Mouse (Mus musculus) hindbrain, embryonic 13.5 days (tissue): ENCODE data around the gene Olfr530. TPM values are rescaled to one million over a fixed set of nuclear protein-coding genes. Genes with fewer than 3 reads are reported as not detected.

Experiments
- ATAC-seq: fragments of 200-750 bp; cut with Nextera tagmentation; 2 replicates; pipeline ENCODE4 v1.8.0; 2017; ENCODE audit warnings: moderate TSS enrichment; ENCODE audit not compliant: low FRiP score
- H3K27ac ChIP-seq: fragments of 300-500 bp; sonication (generic); 2 replicates; pipeline ENCODE4 v1.5.1; 2015; ENCODE audit warnings: inconsistent platforms, mild to moderate bottlenecking, moderate library complexity
- H3K27me3 ChIP-seq: fragments of 300-500 bp; sonication (generic); 2 replicates; pipeline ENCODE4 v1.6.1; 2015; ENCODE audit warnings: mild to moderate bottlenecking, inconsistent platforms
- H3K36me3 ChIP-seq: fragments of 300-500 bp; sonication (generic); 2 replicates; pipeline ENCODE4 v1.6.1; 2015; ENCODE audit warnings: mild to moderate bottlenecking, inconsistent platforms
- H3K4me1 ChIP-seq: fragments of 300-500 bp; sonication (generic); replicated peaks from 2 replicates; pipeline ENCODE4 v1.6.1; 2015; ENCODE audit warnings: inconsistent platforms
- H3K4me2 ChIP-seq: fragments of 300-500 bp; sonication (generic); 2 replicates; pipeline ENCODE4 v1.6.1; 2015; ENCODE audit warnings: inconsistent platforms, mild to moderate bottlenecking, moderate library complexity
- H3K4me3 ChIP-seq: fragments of 300-500 bp; sonication (generic); 2 replicates; pipeline ENCODE4 v1.5.1; 2015; ENCODE audit warnings: mild to moderate bottlenecking, inconsistent platforms
- H3K9ac ChIP-seq: fragments of 300-500 bp; sonication (generic); 2 replicates; pipeline ENCODE4 v1.6.1; 2015; ENCODE audit warnings: mild to moderate bottlenecking, inconsistent platforms
- H3K9me3 ChIP-seq: fragments of 300-500 bp; sonication (generic); 2 replicates; pipeline ENCODE4 v1.6.1; 2016; ENCODE audit warnings: inconsistent platforms
- WGBS: fragments of 180-500 bp; shearing (Covaris S2); methylation state at CpG from one replicate; pipeline ENCODE4 v1.1.7; 2015; 5-methylcytosine and 5-hydroxymethylcytosine counted together
- polyA plus RNA-seq: library from polyadenylated mRNA; unstranded; fragments of >200 nt; fragmentation: Nextera tagmentation; extraction: Ambion mirVana; gene quantifications from 2 replicates; pipeline ENCODE4 v1.2.1, GENCODE M21; 2015

Olfr530 gene
- not detected in 2 replicates for polyA plus RNA-seq

GRCm38 (mm10) chr7:140376231-140376630 is at the start of gene Olfr530:
Gene Olfr530, minus strand, starts transcription at chr7:140376331.
- ATAC-seq = no peak
- H3K9ac ChIP-seq = no peak within 1 kb of the TSS
- H3K27ac ChIP-seq = no peak within 1 kb of the TSS
- no peak within 1 kb of the TSS for H3K4me3 ChIP-seq
- H3K27me3 ChIP-seq = no peaks in the 10 kb centered on the region
- no peaks in the 10 kb centered on the region for H3K4me1 ChIP-seq
- 67% methylated on average over 1 of the region's 1 CpGs for WGBS
- no peak within 1 kb of the TSS for H3K4me2 ChIP-seq
- no peaks in the 10 kb centered on the region for H3K9me3 ChIP-seq
- no peaks in the 10 kb centered on the region for H3K36me3 ChIP-seq

GRCm38 (mm10) chr7:140421539-140421938 is 45.4 kb upstream of the Olfr530 start, which contains the start of gene Olfr532:
Gene Olfr532, minus strand, starts transcription at chr7:140421639.
- ATAC-seq = no peak
- 94% methylated on average over 1 of the region's 1 CpGs for WGBS
- no peaks in the 10 kb centered on the region for H3K4me1 ChIP-seq
- H3K9me3 ChIP-seq = no peaks in the 10 kb centered on the region
- no peaks in the 10 kb centered on the region for H3K36me3 ChIP-seq
- no peaks in the 10 kb centered on the region for H3K27me3 ChIP-seq
- H3K9ac ChIP-seq = no peak within 1 kb of the TSS
- no peak within 1 kb of the TSS for H3K4me3 ChIP-seq
- no peak within 1 kb of the TSS for H3K4me2 ChIP-seq
- no peak within 1 kb of the TSS for H3K27ac ChIP-seq

- Histone ChIP-seq H3K27ac (no peak within 1 kb of the TSS), H3K4me2 (no peak within 1 kb of the TSS), H3K9me3 (no peaks in the 10 kb centered on the region), H3K4me1 (no peaks in the 10 kb centered on the region), H3K27me3 (no peaks in the 10 kb centered on the region), H3K9ac (no peak within 1 kb of the TSS), H3K4me3 (no peak within 1 kb of the TSS), H3K36me3 (no peaks in the 10 kb centered on the region)
- no peak for ATAC-seq
- 88% methylated on average over 1 of the region's 1 CpGs for WGBS
These were observed 26.7 kb upstream of the Olfr530 start, which contains the start of gene Olfr531 for GRCm38 (mm10) chr7:140402818-140403217. Gene Olfr531, minus strand, starts transcription at chr7:140402918.

- 96% methylated on average over 2 of the region's 2 CpGs for WGBS
- no peak for ATAC-seq
- H3K9me3 ChIP-seq = no peaks in the 10 kb centered on the region
These were observed 780 bp upstream of the Olfr530 start for GRCm38 (mm10) chr7:140376911-140377310.

GRCm38 (mm10) chr7:140374300-140374699 is 1.8 kb downstream of the Olfr530 start:
- WGBS = 85% methylated on average over 4 of the region's 4 CpGs
- no peak for ATAC-seq
- H3K27me3 ChIP-seq = no peaks in the 10 kb centered on the region

More at GRCm38 (mm10) chr7:140376911-140377310, 780 bp upstream of the Olfr530 start:
- Histone ChIP-seq H3K4me2 (no peak overlapping the region), H3K36me3 (no peaks in the 10 kb centered on the region), H3K4me1 (no peaks in the 10 kb centered on the region), H3K4me3 (no peak overlapping the region), H3K9ac (no peak overlapping the region), H3K27me3 (no peaks in the 10 kb centered on the region), H3K27ac (no peak overlapping the region)

GRCm38 (mm10) chr7:140361571-140361970 is 14.6 kb downstream of the Olfr530 start, which contains the start of gene Olfr60:
Gene Olfr60, minus strand, starts transcription at chr7:140361671.
- no peak within 1 kb of the TSS for H3K4me2 ChIP-seq
- ATAC-seq = no peak
- H3K27me3 ChIP-seq = no peaks in the 10 kb centered on the region
- no peaks in the 10 kb centered on the region for H3K4me1 ChIP-seq
- no peak within 1 kb of the TSS for H3K27ac ChIP-seq
- no peaks in the 10 kb centered on the region for H3K9me3 ChIP-seq
- no peak within 1 kb of the TSS for H3K9ac ChIP-seq
- 80% methylated on average over 3 of the region's 3 CpGs for WGBS
- no peaks in the 10 kb centered on the region for H3K36me3 ChIP-seq
- no peak within 1 kb of the TSS for H3K4me3 ChIP-seq

More at GRCm38 (mm10) chr7:140374300-140374699, 1.8 kb downstream of the Olfr530 start:
- no peak overlapping the region for H3K27ac ChIP-seq
- no peak overlapping the region for H3K4me3 ChIP-seq
- no peak overlapping the region for H3K9ac ChIP-seq
- H3K4me2 ChIP-seq = no peak overlapping the region
- no peaks in the 10 kb centered on the region for H3K36me3 ChIP-seq
- H3K9me3 ChIP-seq = no peaks in the 10 kb centered on the region
- H3K4me1 ChIP-seq = no peaks in the 10 kb centered on the region

- H3K4me3 ChIP-seq = no peak within 1 kb of the TSS
- H3K9ac ChIP-seq = no peak within 1 kb of the TSS
- H3K27ac ChIP-seq = no peak within 1 kb of the TSS
- H3K9me3 ChIP-seq = no peaks in the 10 kb centered on the region
- WGBS = 83% methylated on average over 2 of the region's 2 CpGs
- no peaks in the 10 kb centered on the region for H3K4me1 ChIP-seq
- no peaks in the 10 kb centered on the region for H3K27me3 ChIP-seq
- no peak for ATAC-seq
- no peak within 1 kb of the TSS for H3K4me2 ChIP-seq
- H3K36me3 ChIP-seq = no peaks in the 10 kb centered on the region
These were observed 42.4 kb downstream of the Olfr530 start, which contains the start of gene Olfr527 for GRCm38 (mm10) chr7:140333717-140334116. Gene Olfr527, plus strand, starts transcription at chr7:140334017.

GRCm38 (mm10) chr7:140329766-140330304 is 46.3 kb downstream of the Olfr530 start:
- no peak for ATAC-seq
- Histone ChIP-seq H3K36me3 (no peaks in the 10 kb centered on the region), H3K4me2 (no peak overlapping the region), H3K9me3 (no peaks in the 10 kb centered on the region), H3K9ac (no peak overlapping the region), H3K4me1 (no peaks in the 10 kb centered on the region), H3K4me3 (no peak overlapping the region), H3K27me3 (no peaks in the 10 kb centered on the region), H3K27ac (no peak overlapping the region)
- WGBS = 74% methylated on average over 1 of the region's 1 CpGs

Other genes starting within 250 kb of the Olfr530 start
- gene Mtg1, start 238.8 kb downstream of the Olfr530 start, polyA plus RNA-seq = 28.3 and 30.6 TPM in 2 replicates
- gene Sprn, start 221.5 kb downstream of the Olfr530 start, polyA plus RNA-seq = 10.8 and 11.0 TPM in 2 replicates
- not detected in 2 replicates for gene Olfr522, start 211.6 kb downstream of the Olfr530 start, polyA plus RNA-seq
- not detected in 2 replicates for gene Olfr523, start 203.1 kb downstream of the Olfr530 start, polyA plus RNA-seq
- not detected in 2 replicates for gene Olfr524, start 170.4 kb downstream of the Olfr530 start, polyA plus RNA-seq
- not detected in 2 replicates for gene Cd163l1, start 158.1 kb downstream of the Olfr530 start, polyA plus RNA-seq
- gene 5830411N06Rik, start 129.0 kb downstream of the Olfr530 start, polyA plus RNA-seq = not detected in 2 replicates
- not detected in 2 replicates for gene Olfr525, start 55.5 kb downstream of the Olfr530 start, polyA plus RNA-seq
- not detected in 2 replicates for gene Olfr527, start 42.3 kb downstream of the Olfr530 start, polyA plus RNA-seq
- not detected in 2 replicates for gene Olfr60, start 14.7 kb downstream of the Olfr530 start, polyA plus RNA-seq
- not detected in 2 replicates for gene Olfr531, start 26.6 kb upstream of the Olfr530 start, polyA plus RNA-seq
- not detected in 2 replicates for gene Olfr532, start 45.3 kb upstream of the Olfr530 start, polyA plus RNA-seq
- gene Olfr533, start 87.0 kb upstream of the Olfr530 start, polyA plus RNA-seq = not detected in 2 replicates
- gene Olfr535, start 107.9 kb upstream of the Olfr530 start, polyA plus RNA-seq = not detected in 2 replicates
- gene Olfr536, start 131.1 kb upstream of the Olfr530 start, polyA plus RNA-seq = not detected in 2 replicates
- not detected in 2 replicates for gene Olfr538, start 191.6 kb upstream of the Olfr530 start, polyA plus RNA-seq
- gene Olfr46, start 224.9 kb upstream of the Olfr530 start, polyA plus RNA-seq = not detected in 2 replicates